13 mouse cellular contexts compared by ENCODE assay signal in genomic region chr6:94184268-94184667, GRCm38 (mm10).
A peak's percentile ranks its signal among the peaks of the same experiment; 100 is the strongest.
DNase-seq lines count a peak whose midpoint lies in the region; ATAC-seq and TF ChIP-seq lines count a peak whose summit lies in the region.
"Had no signal": no experiment of that assay in that cellular context is flagged by ENCODE, and none has a peak within 500 bp of the region (broad histone marks: within the 10 kb centered on the region; RNA-seq: fewer than 3 reads in every experiment).

No protein-coding gene starts in this region.

- H3K9ac ChIP-seq in heart, embryonic 11.5 days (ENCODE audit: low read depth, low read length): no peak overlapping the region
- H3K9ac ChIP-seq in kidney, embryonic 16.5 days (replicated peaks; ENCODE audit: low read length): no peak overlapping the region
- no peak overlapping the region for H3K9ac ChIP-seq in limb, embryonic 13.5 days
- H3K9ac ChIP-seq: hindbrain, embryonic 14.5 days; midbrain, embryonic 15.5 days had no signal

- no peaks in the 10 kb centered on the region for H3K36me3 ChIP-seq in heart, embryonic 11.5 days (ENCODE audit: control insufficient read depth, insufficient read depth, low read length)
- H3K36me3 ChIP-seq in kidney, embryonic 16.5 days (ENCODE audit: insufficient read depth, low read length): no peaks in the 10 kb centered on the region
- H3K36me3 ChIP-seq in kidney, adult 2 months (ENCODE audit: control insufficient read depth, insufficient read depth, low read length): no peaks in the 10 kb centered on the region
- H3K36me3 ChIP-seq in E14TG2a.4 (ENCODE audit: insufficient read depth, low read length): no peaks in the 10 kb centered on the region
- no peaks in the 10 kb centered on the region for H3K36me3 ChIP-seq in limb, embryonic 13.5 days
- H3K36me3 ChIP-seq: midbrain, embryonic 15.5 days had no signal

- H3K4me3 ChIP-seq in heart, embryonic 11.5 days (ENCODE audit: low read depth, low read length): no peak overlapping the region
- no peak overlapping the region for H3K4me3 ChIP-seq in kidney, embryonic 16.5 days (ENCODE audit: low read length)
- no peak overlapping the region for H3K4me3 ChIP-seq in kidney, adult 2 months (ENCODE audit: insufficient read depth, low read depth, low read length)
- H3K4me3 ChIP-seq in E14TG2a.4 (replicated peaks; ENCODE audit: low read length): 0 out of 2 replicates have a peak overlapping the region, but pooled peaks have one; percentile 57
- no peak overlapping the region for H3K4me3 ChIP-seq in limb, embryonic 13.5 days
- H3K4me3 ChIP-seq: midbrain, embryonic 15.5 days had no signal

- no peak overlapping the region for H3K4me2 ChIP-seq in heart, embryonic 11.5 days
- no peak overlapping the region for H3K4me2 ChIP-seq in kidney, embryonic 16.5 days (replicated peaks; ENCODE audit: low read depth, low read length)
- H3K4me2 ChIP-seq in limb, embryonic 13.5 days (replicated peaks): no peak overlapping the region
- H3K4me2 ChIP-seq: midbrain, embryonic 15.5 days had no signal

- H3K27me3 ChIP-seq in heart, embryonic 11.5 days (ENCODE audit: control insufficient read depth, insufficient read depth, low read length): no peaks in the 10 kb centered on the region
- H3K27me3 ChIP-seq in kidney, embryonic 16.5 days (ENCODE audit: insufficient read depth, low read length): no peaks in the 10 kb centered on the region
- H3K27me3 ChIP-seq in kidney, adult 2 months (replicated peaks; ENCODE audit: control insufficient read depth, insufficient read depth, low read length): no peaks in the 10 kb centered on the region
- H3K27me3 ChIP-seq in E14TG2a.4 (ENCODE audit: insufficient read depth, low read length): no peaks in the 10 kb centered on the region
- H3K27me3 ChIP-seq in limb, embryonic 13.5 days: peaks cover 3% of the 10 kb centered on the region; the same call in 1 of the 2 replicates
- H3K27me3 ChIP-seq: midbrain, embryonic 15.5 days had no signal

- H3K9me3 ChIP-seq in heart, embryonic 11.5 days (replicated peaks; ENCODE audit: control insufficient read depth, low read length): no peaks in the 10 kb centered on the region
- no peaks in the 10 kb centered on the region for H3K9me3 ChIP-seq in kidney, embryonic 16.5 days (ENCODE audit: low read length)
- no peaks in the 10 kb centered on the region for H3K9me3 ChIP-seq in E14TG2a.4 (ENCODE audit: low read length)
- no peaks in the 10 kb centered on the region for H3K9me3 ChIP-seq in limb, embryonic 13.5 days
- H3K9me3 ChIP-seq: midbrain, embryonic 15.5 days had no signal

- ATAC-seq in heart, embryonic 11.5 days (replicated peaks; ENCODE audit: insufficient number of reproducible peaks, low FRiP score, low TSS enrichment): no peak
- ATAC-seq in kidney, embryonic 16.5 days (ENCODE audit: low FRiP score, low TSS enrichment): no peak
- no peak for ATAC-seq in limb, embryonic 13.5 days (ENCODE audit: low FRiP score, low read depth)
- ATAC-seq: CD4-positive, CD25-positive, alpha-beta regulatory T cell, adult 4 months; midbrain, embryonic 15.5 days had no signal

- H3K4me1 ChIP-seq in heart, embryonic 11.5 days (ENCODE audit: control insufficient read depth, insufficient read depth, low read length): peaks cover 56% of the 10 kb centered on the region
- peaks cover 58% of the 10 kb centered on the region for H3K4me1 ChIP-seq in kidney, embryonic 16.5 days (ENCODE audit: insufficient read depth, low read length)
- peaks cover 19% of the 10 kb centered on the region for H3K4me1 ChIP-seq in kidney, adult 2 months (ENCODE audit: control insufficient read depth, insufficient read depth, low read length)
- peaks cover 87% of the 10 kb centered on the region for H3K4me1 ChIP-seq in E14TG2a.4 (replicated peaks; ENCODE audit: low read depth, low read length)
- H3K4me1 ChIP-seq in limb, embryonic 13.5 days: peaks cover 54% of the 10 kb centered on the region

- TF ChIP-seq POLR2A in kidney, adult 2 months (IDR thresholded peaks at IDR 0.05; ENCODE audit: low read depth, low read length): no peak

- TF ChIP-seq CTCF in kidney, adult 2 months (conservative IDR thresholded peaks at IDR 0.05; ENCODE audit: insufficient read depth, insufficient read length, low read depth, low read length): no peak
- TF ChIP-seq CTCF in E14TG2a.4 (conservative IDR thresholded peaks at IDR 0.05; ENCODE audit: low read length): no peak

- WGBS in heart, embryonic 11.5 days (ENCODE audit: insufficient replicate concordance): 80% methylated on average over 4 of the region's 4 CpGs
- 78% methylated on average over 4 of the region's 4 CpGs for WGBS in kidney, embryonic 16.5 days
- 87% methylated on average over 4 of the region's 4 CpGs for WGBS in kidney, adult 2 months
- WGBS in limb, embryonic 13.5 days: 56% methylated on average over 4 of the region's 4 CpGs

- intact Hi-C loops in heart, postnatal 36 days (cut with DNase I): no loop called here

- H3K27ac ChIP-seq in heart, embryonic 11.5 days (ENCODE audit: low read depth, low read length): 0 out of 2 replicates have a peak overlapping the region, but pooled peaks have one; percentile 60
- H3K27ac ChIP-seq in kidney, embryonic 16.5 days (ENCODE audit: low read length): peak overlapping the region; percentile 60
- H3K27ac ChIP-seq in kidney, adult 2 months (ENCODE audit: insufficient read depth, low read depth, low read length): no peak overlapping the region
- H3K27ac ChIP-seq in limb, embryonic 13.5 days: peak overlapping the region; percentile 17; the same call in 1 of the 2 replicates
- H3K27ac ChIP-seq: hindbrain, embryonic 14.5 days; midbrain, embryonic 15.5 days had no signal

- DNase-seq in heart, postnatal 36 days: no peak
- DNase-seq in kidney, adult 2 months: no peak
- no peak for DNase-seq in ovary, postnatal 36 days (ENCODE audit: low spot score)
- DNase-seq in layer of hippocampus, adult 11-12 months (ENCODE audit: low spot score): no peak
- DNase-seq: lung, adult 18-20 months; right cerebral cortex, postnatal 25 days had no signal
